Mouse (Mus musculus) hindbrain, embryonic 15.5 days (tissue): Measurements from ENCODE around the gene Rubcnl. TPM values are rescaled to one million over a fixed set of nuclear protein-coding genes. Genes with fewer than 3 reads are reported as not detected.

Experiments
- ATAC-seq: fragments of 200-750 bp; cut with Nextera tagmentation; 2 replicates; pipeline ENCODE4 v1.8.0; 2017; ENCODE audit warnings: low read depth, moderate number of reproducible peaks, moderate TSS enrichment; ENCODE audit not compliant: low FRiP score
- H3K27ac ChIP-seq: fragments of 300-500 bp; sonication (generic); replicated peaks from 2 replicates; pipeline ENCODE4 v1.5.1; 2015; ENCODE audit warnings: mild to moderate bottlenecking, inconsistent platforms
- H3K27me3 ChIP-seq: fragments of 300-500 bp; sonication (generic); 2 replicates; pipeline ENCODE4 v1.6.1; 2015; ENCODE audit warnings: control low read depth, inconsistent platforms
- H3K36me3 ChIP-seq: fragments of 300-500 bp; sonication (generic); 2 replicates; pipeline ENCODE4 v1.6.1; 2015; ENCODE audit warnings: control low read depth, inconsistent platforms
- H3K4me1 ChIP-seq: fragments of 300-500 bp; sonication (generic); replicated peaks from 2 replicates; pipeline ENCODE4 v1.6.1; 2015; ENCODE audit warnings: control low read depth, inconsistent platforms
- H3K4me2 ChIP-seq: fragments of 300-500 bp; sonication (generic); 2 replicates; pipeline ENCODE4 v1.6.1; 2015; ENCODE audit warnings: moderate library complexity, mild to moderate bottlenecking, inconsistent platforms
- H3K4me3 ChIP-seq: fragments of 300-500 bp; sonication (generic); 2 replicates; pipeline ENCODE4 v1.5.1; 2015; ENCODE audit warnings: mild to moderate bottlenecking, inconsistent platforms
- H3K9ac ChIP-seq: fragments of 300-500 bp; sonication (generic); 2 replicates; pipeline ENCODE4 v1.6.1; 2015; ENCODE audit warnings: inconsistent platforms
- H3K9me3 ChIP-seq: fragments of 300-500 bp; sonication (generic); 2 replicates; pipeline ENCODE4 v1.6.1; 2016; ENCODE audit warnings: control low read depth, inconsistent platforms
- WGBS: fragments of 180-500 bp; shearing (Covaris S2); methylation state at CpG from one replicate; pipeline ENCODE4 v1.1.7; 2015; 5-methylcytosine and 5-hydroxymethylcytosine counted together
- polyA plus RNA-seq: library from polyadenylated mRNA; unstranded; fragments of >200 nt; fragmentation: Nextera tagmentation; extraction: Ambion mirVana; gene quantifications from 2 replicates; pipeline ENCODE4 v1.2.1, GENCODE M21; 2015

Rubcnl gene
- polyA plus RNA-seq, 1 experiment from 2014 or later = 0.13 TPM

- H3K27me3 ChIP-seq = no peaks in the 10 kb centered on the region
- 3% methylated on average over 1 of the region's 1 CpGs for WGBS
- no peak overlapping the region for H3K9ac ChIP-seq
- H3K4me3 ChIP-seq = no peak overlapping the region
- no peak overlapping the region for H3K4me2 ChIP-seq
- H3K27ac ChIP-seq = no peak overlapping the region
- ATAC-seq = no peak
- H3K9me3 ChIP-seq = no peaks in the 10 kb centered on the region
- H3K4me1 ChIP-seq = no peaks in the 10 kb centered on the region
- no peaks in the 10 kb centered on the region for H3K36me3 ChIP-seq
These were observed 25.3 kb upstream of the Rubcnl start for GRCm38 (mm10) chr14:74990504-74990903.

DNA sequence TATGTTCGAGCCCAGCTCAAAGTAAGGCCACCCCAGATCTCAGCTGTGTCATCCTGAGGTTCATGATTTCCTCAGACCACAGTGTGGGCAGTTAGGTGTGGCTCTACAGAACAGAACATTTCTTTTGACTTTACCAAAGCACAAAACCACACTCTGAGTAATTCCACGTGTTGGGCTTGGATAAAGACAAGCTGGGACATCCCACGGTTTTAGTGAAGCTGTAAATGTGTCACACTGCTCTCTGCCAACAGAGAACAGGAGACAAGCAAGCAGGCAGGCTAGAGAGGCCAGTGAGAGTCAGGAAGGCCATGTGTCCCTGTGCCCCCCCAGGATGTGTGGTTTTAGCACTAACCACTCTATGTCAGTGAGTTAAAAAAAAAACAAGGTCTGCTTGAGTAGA is 19.3 kb upstream of the Rubcnl start:
- no peak for ATAC-seq
- Histone ChIP-seq H3K27me3 (no peaks in the 10 kb centered on the region), H3K4me3 (no peak overlapping the region), H3K4me1 (no peaks in the 10 kb centered on the region), H3K4me2 (no peak overlapping the region), H3K9me3 (no peaks in the 10 kb centered on the region), H3K36me3 (no peaks in the 10 kb centered on the region), H3K27ac (no peak overlapping the region), H3K9ac (no peak overlapping the region)
- 63% methylated on average over 3 of the region's 3 CpGs for WGBS

DNA sequence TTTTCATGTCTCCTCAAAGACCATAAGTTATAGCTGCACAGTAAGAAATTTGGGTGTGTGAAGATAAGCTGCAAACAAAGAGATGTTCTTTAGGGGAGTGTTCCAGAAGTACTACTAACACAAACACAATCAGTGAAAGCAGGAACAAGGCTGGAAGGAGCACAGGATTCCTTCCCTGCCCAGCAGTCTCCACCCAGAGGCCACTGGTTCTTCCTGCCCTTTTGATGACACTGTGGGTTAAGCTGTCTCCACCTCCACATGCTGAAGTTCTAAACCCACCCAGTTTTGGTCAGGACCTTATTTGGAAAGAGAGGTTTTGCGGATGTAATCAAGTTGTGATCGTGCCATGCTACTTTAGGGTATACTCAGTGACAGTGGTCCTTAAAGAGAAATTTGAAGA is 18.8 kb upstream of the Rubcnl start:
- Histone ChIP-seq H3K4me3 (no peak overlapping the region), H3K4me2 (no peak overlapping the region), H3K4me1 (no peaks in the 10 kb centered on the region), H3K9ac (no peak overlapping the region), H3K27ac (no peak overlapping the region), H3K36me3 (no peaks in the 10 kb centered on the region), H3K9me3 (no peaks in the 10 kb centered on the region), H3K27me3 (no peaks in the 10 kb centered on the region)
- 88% methylated on average over 2 of the region's 2 CpGs for WGBS
- no peak for ATAC-seq

GRCm38 (mm10) chr14:75001364-75001763 is 14.5 kb upstream of the Rubcnl start:
- no peaks in the 10 kb centered on the region for H3K36me3 ChIP-seq
- no peak for ATAC-seq
- WGBS = 87% methylated on average over 6 of the region's 6 CpGs

GRCm38 (mm10) chr14:75003356-75003755 is 12.5 kb upstream of the Rubcnl start:
- WGBS = 78% methylated on average over 3 of the region's 3 CpGs
- Histone ChIP-seq H3K27ac (no peak overlapping the region), H3K4me1 (no peaks in the 10 kb centered on the region), H3K4me2 (no peak overlapping the region), H3K27me3 (no peaks in the 10 kb centered on the region), H3K9ac (no peak overlapping the region), H3K36me3 (no peaks in the 10 kb centered on the region), H3K9me3 (no peaks in the 10 kb centered on the region), H3K4me3 (no peak overlapping the region)
- no peak for ATAC-seq

More at GRCm38 (mm10) chr14:75001364-75001763, 14.5 kb upstream of the Rubcnl start:
- H3K27me3 ChIP-seq = no peaks in the 10 kb centered on the region
- H3K9ac ChIP-seq = no peak overlapping the region
- H3K27ac ChIP-seq = no peak overlapping the region
- H3K4me2 ChIP-seq = no peak overlapping the region
- no peaks in the 10 kb centered on the region for H3K9me3 ChIP-seq
- H3K4me3 ChIP-seq = no peak overlapping the region
- no peaks in the 10 kb centered on the region for H3K4me1 ChIP-seq

DNA sequence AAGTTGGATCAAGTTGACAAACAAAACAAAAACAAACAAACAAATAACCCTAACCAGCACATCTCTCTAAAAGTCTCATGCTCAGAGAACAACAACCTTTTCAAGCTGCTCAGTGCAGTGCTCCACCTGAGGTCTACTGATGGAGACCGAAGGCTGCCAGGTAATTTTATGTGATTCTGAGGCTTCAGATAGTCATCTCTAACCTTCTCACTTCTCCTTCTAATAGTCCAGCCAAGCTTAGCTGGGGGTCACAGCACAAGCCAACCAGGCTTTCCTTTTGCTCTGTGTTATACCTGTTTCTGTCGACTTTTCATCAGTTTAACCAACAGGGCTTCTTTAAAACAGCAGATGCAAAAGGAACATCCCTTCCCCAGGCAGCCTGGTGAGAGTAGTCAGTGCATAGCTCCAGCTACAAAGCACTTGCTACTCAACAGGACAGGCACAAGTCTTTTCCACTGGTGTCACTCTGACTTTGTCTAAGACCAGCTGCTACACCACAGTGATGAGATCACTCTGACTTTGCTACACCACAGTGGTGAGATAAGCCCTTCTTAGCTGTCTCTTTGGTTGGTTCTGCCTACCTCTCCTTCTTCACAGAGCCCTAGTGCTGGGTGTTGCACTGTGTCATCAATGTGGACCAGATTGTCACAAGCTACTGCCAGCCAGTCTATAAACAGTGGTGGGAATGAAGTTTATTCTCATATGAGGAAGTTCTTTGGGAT is 10.2 kb upstream of the Rubcnl start:
- Histone ChIP-seq H3K27ac (no peak overlapping the region), H3K9ac (no peak overlapping the region), H3K9me3 (no peaks in the 10 kb centered on the region), H3K4me3 (no peak overlapping the region), H3K4me1 (no peaks in the 10 kb centered on the region), H3K27me3 (no peaks in the 10 kb centered on the region), H3K36me3 (no peaks in the 10 kb centered on the region), H3K4me2 (no peak overlapping the region)
- no peak for ATAC-seq
- WGBS = 78% methylated on average over 2 of the region's 2 CpGs

- no peaks in the 10 kb centered on the region for H3K27me3 ChIP-seq
These were observed 5.5 kb upstream of the Rubcnl start for GRCm38 (mm10) chr14:75010346-75010745.

DNA sequence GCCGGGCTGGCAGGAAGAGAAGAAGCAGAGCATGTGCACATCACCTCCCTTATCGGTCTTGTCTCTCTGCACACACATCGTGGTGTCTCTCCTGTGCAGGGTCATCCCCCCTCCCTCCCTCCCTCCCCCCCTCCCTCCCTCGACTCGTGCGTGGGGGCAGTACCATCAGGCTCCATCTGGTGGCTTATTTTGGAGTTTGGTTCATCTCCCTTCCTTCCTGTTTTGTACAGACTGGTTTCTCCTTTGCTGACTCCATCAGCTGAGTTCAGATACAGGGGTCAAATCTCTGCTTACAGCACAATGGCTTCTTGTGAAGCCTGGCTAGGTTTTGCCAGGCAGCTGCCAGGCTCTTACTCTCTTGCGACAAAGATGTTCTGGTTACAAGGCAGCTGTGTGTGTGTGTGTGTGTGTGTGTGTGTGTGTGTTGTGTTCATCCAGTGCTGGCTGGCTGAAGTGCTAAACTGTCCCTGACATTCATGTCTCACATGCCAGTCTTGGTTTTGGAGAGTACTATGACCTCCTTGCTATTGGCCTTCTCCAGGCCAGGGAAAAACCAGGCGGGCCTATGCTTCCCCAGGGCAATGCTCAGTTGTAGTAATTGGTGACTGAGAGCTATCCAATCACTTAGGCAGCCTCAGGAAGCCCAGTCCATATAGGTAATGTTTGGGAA is 4.7 kb upstream of the Rubcnl start:
- H3K9ac ChIP-seq = no peak overlapping the region
- peak; percentile 27; the same call in 1 of the 2 replicates for ATAC-seq
- no peak overlapping the region for H3K4me2 ChIP-seq
- H3K4me3 ChIP-seq = no peak overlapping the region
- no peaks in the 10 kb centered on the region for H3K4me1 ChIP-seq
- H3K27ac ChIP-seq = no peak overlapping the region
- WGBS = 28% methylated on average over 8 of the region's 8 CpGs
- no peaks in the 10 kb centered on the region for H3K27me3 ChIP-seq
- H3K9me3 ChIP-seq = no peaks in the 10 kb centered on the region
- no peaks in the 10 kb centered on the region for H3K36me3 ChIP-seq

More at GRCm38 (mm10) chr14:75010346-75010745, 5.5 kb upstream of the Rubcnl start:
- ATAC-seq = no peak
- no peaks in the 10 kb centered on the region for H3K36me3 ChIP-seq
- no peaks in the 10 kb centered on the region for H3K4me1 ChIP-seq
- H3K9me3 ChIP-seq = no peaks in the 10 kb centered on the region
- no peak overlapping the region for H3K27ac ChIP-seq
- H3K4me3 ChIP-seq = no peak overlapping the region
- WGBS = 73% methylated on average over 4 of the region's 4 CpGs
- H3K9ac ChIP-seq = no peak overlapping the region
- H3K4me2 ChIP-seq = no peak overlapping the region

- H3K4me2 ChIP-seq = peak overlapping the region; percentile 98
- WGBS = 80% methylated on average over 9 of the region's 9 CpGs
- H3K4me1 ChIP-seq = peaks cover 4% of the 10 kb centered on the region
- no peak overlapping the region; the same call in 1 of the 2 replicates for H3K9ac ChIP-seq
- peak overlapping the region; percentile 48 for H3K4me3 ChIP-seq
- H3K27ac ChIP-seq = no peak overlapping the region
- H3K9me3 ChIP-seq = no peaks in the 10 kb centered on the region
- no peak for ATAC-seq
- H3K36me3 ChIP-seq = no peaks in the 10 kb centered on the region
- H3K27me3 ChIP-seq = no peaks in the 10 kb centered on the region
These were observed 841 bp downstream of the Rubcnl start for GRCm38 (mm10) chr14:75016715-75017020.

GRCm38 (mm10) chr14:75017277-75017676 is 1.4 kb downstream of the Rubcnl start:
- WGBS = 93% methylated on average over 7 of the region's 7 CpGs
- H3K9ac ChIP-seq = no peak overlapping the region
- ATAC-seq = no peak
- peaks cover 4% of the 10 kb centered on the region for H3K4me1 ChIP-seq
- H3K36me3 ChIP-seq = no peaks in the 10 kb centered on the region
- H3K9me3 ChIP-seq = no peaks in the 10 kb centered on the region
- no peak overlapping the region for H3K4me3 ChIP-seq
- no peaks in the 10 kb centered on the region for H3K27me3 ChIP-seq
- H3K27ac ChIP-seq = no peak overlapping the region
- H3K4me2 ChIP-seq = no peak overlapping the region

- WGBS = 87% methylated on average over 18 of the region's 18 CpGs
- H3K4me2 ChIP-seq = no peak overlapping the region
- peaks cover 4% of the 10 kb centered on the region for H3K4me1 ChIP-seq
- ATAC-seq = no peak
- H3K36me3 ChIP-seq = no peaks in the 10 kb centered on the region
- no peaks in the 10 kb centered on the region for H3K27me3 ChIP-seq
- H3K27ac ChIP-seq = no peak overlapping the region
- H3K4me3 ChIP-seq = no peak overlapping the region
- H3K9ac ChIP-seq = no peak overlapping the region
- H3K9me3 ChIP-seq = no peaks in the 10 kb centered on the region
These were observed 2.3 kb downstream of the Rubcnl start for GRCm38 (mm10) chr14:75017877-75018825.

- Histone ChIP-seq H3K4me3 (no peak overlapping the region), H3K27me3 (no peaks in the 10 kb centered on the region), H3K36me3 (no peaks in the 10 kb centered on the region), H3K4me1 (peaks cover 4% of the 10 kb centered on the region), H3K9me3 (no peaks in the 10 kb centered on the region), H3K9ac (no peak overlapping the region), H3K27ac (no peak overlapping the region), H3K4me2 (no peak overlapping the region)
- 83% methylated on average over 4 of the region's 4 CpGs for WGBS
- no peak for ATAC-seq
These were observed 3.0 kb downstream of the Rubcnl start for GRCm38 (mm10) chr14:75018829-75019228.
